Mouse (Mus musculus) ES-E14 (cell line): ENCODE measurements around the gene Ctc1.
"Not testable (repeated sequence)": the region's sequence is repeated elsewhere in the genome, so short reads cannot be mapped to it uniquely, and the experiment has no call there.

Experiments used
- CHD2 ChIP-seq: IDR thresholded peaks from 2 replicates; pipeline ENCODE4 v1.6.1; 2014; ENCODE audit warnings: mild to moderate bottlenecking, low read depth, low read length, inconsistent platforms
- HCFC1 ChIP-seq: IDR thresholded peaks from 2 replicates; pipeline ENCODE4 v1.6.1; 2012; ENCODE audit warnings: low read length, inconsistent platforms, borderline replicate concordance; ENCODE audit not compliant: insufficient read depth
- ZC3H11A ChIP-seq: IDR thresholded peaks from 2 replicates; pipeline ENCODE4 v1.6.1; 2012; ENCODE audit warnings: low read depth, mild to moderate bottlenecking, inconsistent platforms, low read length, borderline replicate concordance

DNA sequence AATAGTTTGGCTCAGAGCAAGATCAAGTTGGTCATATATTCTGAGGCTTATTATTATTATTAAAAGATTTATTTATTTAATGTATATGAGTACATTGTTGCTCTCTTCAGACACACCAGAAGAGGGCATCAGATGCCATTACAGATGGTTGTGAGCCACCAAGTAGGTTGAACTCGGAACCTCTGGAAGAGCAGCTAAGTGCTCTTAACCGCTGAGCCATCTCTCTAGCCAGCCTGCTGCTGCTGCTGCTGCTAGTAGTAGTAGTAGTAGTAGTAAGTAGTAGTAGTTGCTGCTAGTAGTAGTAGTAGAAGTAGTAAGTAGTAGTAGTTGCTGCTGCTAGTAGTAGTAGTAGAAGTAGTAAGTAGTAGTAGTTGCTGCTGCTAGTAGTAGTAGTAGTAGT lies 4.3 kb upstream of the Ctc1 start:
- not testable (repeated sequence) for TF ChIP-seq ZC3H11A, CHD2, HCFC1
